Mouse (Mus musculus) adrenal gland, postnatal 36 days (tissue): Measurements from ENCODE around the gene Fgfr1op2. TPM values are rescaled to one million over a fixed set of nuclear protein-coding genes. Genes with fewer than 3 reads are reported as not detected.

Experiments
- DNase-seq, 2 experiments: peaks; one replicate each; pipeline ENCODE4 v3.0.0; 2021; ENCODE audit warnings: mixed read lengths in 1 of 2
- total RNA-seq, 2 experiments: library from RNA; stranded (reverse); gene quantifications; 2 replicates each; pipeline ENCODE4 v1.2.3; 2021

The Fgfr1op2 gene
- total RNA-seq, 2 experiments from 2014 or later = 100 to 113 TPM

DNA sequence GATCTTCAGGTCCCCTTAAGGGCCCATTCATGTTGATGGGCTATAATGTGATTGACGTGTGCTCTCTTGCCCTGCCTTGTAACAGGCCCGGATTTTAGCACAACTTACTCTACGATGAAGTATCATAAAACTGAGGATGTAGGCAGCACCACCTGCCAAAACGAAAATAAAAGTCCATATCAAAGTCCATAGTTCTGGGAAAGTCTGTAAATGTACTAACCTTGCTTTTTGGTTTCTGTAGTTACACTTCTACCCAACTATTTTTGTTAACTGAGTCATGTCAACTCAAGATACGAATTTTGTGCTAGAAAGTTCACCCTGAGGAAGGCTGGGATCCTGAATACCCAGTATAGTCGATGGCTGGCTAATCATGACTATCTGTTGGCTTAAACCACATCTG is 64.0 kb downstream of the Fgfr1op2 start:
- DNase-seq = no peak

DNA sequence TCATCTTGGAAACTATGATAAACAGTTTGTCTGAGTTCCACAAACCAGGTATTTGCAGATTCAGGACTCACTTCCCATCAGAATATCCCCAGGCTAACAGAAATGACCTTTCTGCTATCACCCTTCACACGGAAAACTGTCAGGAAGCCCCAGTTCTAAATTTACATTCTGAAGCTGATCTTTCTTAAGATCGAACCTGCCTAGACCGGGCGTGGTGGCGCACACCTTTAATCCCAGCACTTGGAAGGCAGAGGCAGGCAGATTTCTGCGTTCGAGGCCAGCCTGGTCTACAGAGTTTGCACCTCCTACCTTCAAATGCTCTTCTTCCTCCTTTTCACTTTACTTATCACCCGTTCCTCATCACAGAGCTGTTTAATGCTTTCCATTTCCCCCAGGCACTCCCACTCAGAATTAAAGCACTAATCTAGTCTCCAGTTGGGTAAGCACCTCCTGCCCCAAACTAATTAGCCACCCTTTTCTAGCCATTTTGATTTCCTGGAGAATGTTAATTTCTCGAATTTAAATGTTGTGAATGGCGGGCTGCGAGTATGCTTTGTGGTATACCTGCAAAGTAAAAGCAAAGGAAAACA is 64.7 kb downstream of the Fgfr1op2 start:
- DNase-seq = no peak

- DNase-seq = peak; percentile 99 to 100
Measured at GRCm38 (mm10) chr6:146642276-146643183, 65.5 kb downstream of the Fgfr1op2 start, which contains the start of the genes Med21 and Tm7sf3. TSS of gene Med21 (plus strand) at chr6:146642547. TSS of gene Tm7sf3 (minus strand) at chr6:146642824.

GRCm38 (mm10) chr6:146643184-146643570 is 66.2 kb downstream of the Fgfr1op2 start:
- peak in 1 of 2 experiments; percentile 32 for DNase-seq

Other genes starting within 250 kb of the Fgfr1op2 start
- gene Itpr2, start 75.0 kb upstream of the Fgfr1op2 start, total RNA-seq = 10 to 100 TPM; 38.2 to 47.8 TPM
- gene Ints13, start 632 bp downstream of the Fgfr1op2 start, total RNA-seq = 10 to 100 TPM; 32.1 to 37.3 TPM
- gene Med21, start 65.3 kb downstream of the Fgfr1op2 start, total RNA-seq = 10 to 100 TPM; 64.9 to 68.6 TPM
- gene Tm7sf3, start 65.6 kb downstream of the Fgfr1op2 start, total RNA-seq = 10 to 100 TPM; 35.0 to 46.7 TPM
- gene Stk38l, start 147.8 kb downstream of the Fgfr1op2 start, total RNA-seq = 10 to 100 TPM; 17.7 to 22.4 TPM
- gene Arntl2, start 218.9 kb downstream of the Fgfr1op2 start, total RNA-seq = 1 to 10 TPM; 1.7 to 2.7 TPM